Mouse (Mus musculus) MEL (cell line): Measurements from ENCODE around the gene Enthd1. TPM values are rescaled to one million over a fixed set of nuclear protein-coding genes. Genes with fewer than 3 reads are reported as not detected.

Experiments
- DNase-seq: peaks from one replicate; pipeline ENCODE4 v3.0.0; 2011; ENCODE audit warnings: low read depth, low spot score
- H3K27ac ChIP-seq: 2 replicates; pipeline ENCODE4 v1.5.1; 2012; ENCODE audit warnings: low read depth, mild to moderate bottlenecking, control low read depth, low read length, moderate library complexity; ENCODE audit not compliant: control insufficient read depth
- H3K27me3 ChIP-seq, 2 experiments: fragments of 150-350 bp in 1 of 2; sonication (generic) in 1 of 2; 2 replicates each; pipeline ENCODE4 v1.6.1; 2012; ENCODE audit warnings: low read length in 2 of 2, mild to moderate bottlenecking in 2 of 2, improper control_type of control experiment in 1 of 2, moderate library complexity in 1 of 2; ENCODE audit not compliant: insufficient read depth in 2 of 2, control insufficient read depth in 1 of 2
- H3K36me3 ChIP-seq, 2 experiments: 2 replicates each; pipeline ENCODE4 v1.6.1; 2012 to 2014; ENCODE audit warnings: low read length in 2 of 2, improper control_type of control experiment in 1 of 2, inconsistent platforms in 1 of 2, mild to moderate bottlenecking in 1 of 2; ENCODE audit not compliant: insufficient read depth in 2 of 2, control insufficient read depth in 1 of 2
- H3K4me1 ChIP-seq, 2 experiments: fragments of 150-350 bp in 1 of 2; sonication (generic) in 1 of 2; 2 replicates each; pipeline ENCODE4 v1.6.1; 2012; ENCODE audit warnings: low read length in 2 of 2, improper control_type of control experiment in 1 of 2, mild to moderate bottlenecking in 1 of 2; ENCODE audit not compliant: insufficient read depth in 2 of 2, control insufficient read depth in 1 of 2
- H3K4me3 ChIP-seq, 2 experiments: fragments of 150-350 bp in 1 of 2; sonication (generic) in 1 of 2; 2 replicates each; pipeline ENCODE4 v1.5.1; 2012; ENCODE audit warnings: low read depth in 2 of 2, low read length in 2 of 2, mild to moderate bottlenecking in 2 of 2, moderate library complexity in 2 of 2, control low read depth in 1 of 2, improper control_type of control experiment in 1 of 2; ENCODE audit not compliant: control insufficient read depth in 1 of 2, insufficient read depth in 1 of 2
- H3K79me2 ChIP-seq: 2 replicates; pipeline ENCODE4 v1.6.1; 2012; ENCODE audit warnings: mild to moderate bottlenecking, low read length, moderate library complexity; ENCODE audit not compliant: control insufficient read depth, poor library complexity, insufficient read depth
- H3K9ac ChIP-seq: 2 replicates; pipeline ENCODE4 v1.6.1; 2012; ENCODE audit warnings: low read depth, mild to moderate bottlenecking, control low read depth, low read length, moderate library complexity; ENCODE audit not compliant: control insufficient read depth, poor library complexity, severe bottlenecking
- H3K9me3 ChIP-seq: fragments of 150-350 bp; sonication (generic); replicated peaks from 2 replicates; pipeline ENCODE4 v1.6.1; 2012; ENCODE audit warnings: mild to moderate bottlenecking, low read length, improper control_type of control experiment, moderate library complexity; ENCODE audit not compliant: insufficient read depth
- MAFK ChIP-seq: IDR thresholded peaks from 2 replicates; pipeline ENCODE4 v1.6.1; 2011; ENCODE audit warnings: low read depth, mild to moderate bottlenecking, low read length, improper control_type of control experiment, borderline replicate concordance
- MEF2A ChIP-seq: IDR thresholded peaks from 2 replicates; pipeline ENCODE4 v1.6.1; 2014; ENCODE audit warnings: low read depth, mild to moderate bottlenecking, inconsistent platforms, low read length, improper control_type of control experiment; ENCODE audit not compliant: poor library complexity, insufficient replicate concordance, severe bottlenecking; ENCODE audit errors: extremely low read depth
- MYC ChIP-seq: IDR thresholded peaks from 2 replicates; pipeline ENCODE4 v1.6.1; 2011; ENCODE audit warnings: low read depth, mild to moderate bottlenecking, low read length, improper control_type of control experiment, moderate library complexity
- NELFE ChIP-seq: IDR thresholded peaks from 2 replicates; pipeline ENCODE4 v1.6.1; 2011; ENCODE audit warnings: low read depth, low read length, improper control_type of control experiment
- RCOR1 ChIP-seq: IDR thresholded peaks from 2 replicates; pipeline ENCODE4 v1.6.1; 2012; ENCODE audit warnings: low read depth, mild to moderate bottlenecking, inconsistent platforms, low read length, improper control_type of control experiment
- SIN3A ChIP-seq: IDR thresholded peaks from 2 replicates; pipeline ENCODE4 v1.6.1; 2012; ENCODE audit warnings: low read length, improper control_type of control experiment, inconsistent platforms
- SMC3 ChIP-seq: IDR thresholded peaks from 2 replicates; pipeline ENCODE4 v1.6.1; 2011; ENCODE audit warnings: low read depth, low read length, improper control_type of control experiment
- TBP ChIP-seq: IDR thresholded peaks from 2 replicates; pipeline ENCODE4 v1.8.0; 2011; ENCODE audit warnings: low read depth, low read length, improper control_type of control experiment
- USF1 ChIP-seq: IDR thresholded peaks from 2 replicates; pipeline ENCODE4 v1.6.1; 2014; ENCODE audit warnings: low read depth, mild to moderate bottlenecking, inconsistent platforms, low read length, improper control_type of control experiment, moderate library complexity
- USF2 ChIP-seq, 2 experiments: IDR thresholded peaks; 2 replicates each; pipeline ENCODE4 v1.6.1; 2011 to 2012; ENCODE audit warnings: improper control_type of control experiment in 2 of 2, low read length in 2 of 2, borderline replicate concordance in 1 of 2, inconsistent platforms in 1 of 2, low read depth in 1 of 2, mild to moderate bottlenecking in 1 of 2; ENCODE audit not compliant: insufficient read depth in 1 of 2
- ZC3H11A ChIP-seq: IDR thresholded peaks from 2 replicates; pipeline ENCODE4 v1.6.1; 2012; ENCODE audit warnings: low read depth, mild to moderate bottlenecking, inconsistent platforms, low read length, improper control_type of control experiment
- ZKSCAN1 ChIP-seq: IDR thresholded peaks from 2 replicates; pipeline ENCODE4 v1.6.1; 2012; ENCODE audit warnings: low read depth, mild to moderate bottlenecking, inconsistent platforms, low read length, improper control_type of control experiment, moderate library complexity
- polyA plus RNA-seq, 2 experiments: library from polyadenylated mRNA; stranded (reverse) in 1 of 2; unstranded in 1 of 2; fragments of >175 nt in 1 of 2; fragments of >200 nt in 1 of 2; gene quantifications; 2 replicates each; pipeline versions ENCODE4 v1.2.1 to v1.2.4; 2012; ENCODE audit warnings: low replicate concordance in 2 of 2, low read depth in 1 of 2; ENCODE audit not compliant: insufficient read length in 2 of 2, insufficient read depth in 1 of 2, missing spikeins in 1 of 2
- total RNA-seq: library from RNA; depleted of rRNA; stranded (reverse); fragments of 300-350 nt; gene quantifications from 2 replicates; pipeline ENCODE4 v1.2.3, GENCODE M21; 2012

Gene Enthd1
- total and polyA plus RNA-seq, 3 experiments = not detected

DNA sequence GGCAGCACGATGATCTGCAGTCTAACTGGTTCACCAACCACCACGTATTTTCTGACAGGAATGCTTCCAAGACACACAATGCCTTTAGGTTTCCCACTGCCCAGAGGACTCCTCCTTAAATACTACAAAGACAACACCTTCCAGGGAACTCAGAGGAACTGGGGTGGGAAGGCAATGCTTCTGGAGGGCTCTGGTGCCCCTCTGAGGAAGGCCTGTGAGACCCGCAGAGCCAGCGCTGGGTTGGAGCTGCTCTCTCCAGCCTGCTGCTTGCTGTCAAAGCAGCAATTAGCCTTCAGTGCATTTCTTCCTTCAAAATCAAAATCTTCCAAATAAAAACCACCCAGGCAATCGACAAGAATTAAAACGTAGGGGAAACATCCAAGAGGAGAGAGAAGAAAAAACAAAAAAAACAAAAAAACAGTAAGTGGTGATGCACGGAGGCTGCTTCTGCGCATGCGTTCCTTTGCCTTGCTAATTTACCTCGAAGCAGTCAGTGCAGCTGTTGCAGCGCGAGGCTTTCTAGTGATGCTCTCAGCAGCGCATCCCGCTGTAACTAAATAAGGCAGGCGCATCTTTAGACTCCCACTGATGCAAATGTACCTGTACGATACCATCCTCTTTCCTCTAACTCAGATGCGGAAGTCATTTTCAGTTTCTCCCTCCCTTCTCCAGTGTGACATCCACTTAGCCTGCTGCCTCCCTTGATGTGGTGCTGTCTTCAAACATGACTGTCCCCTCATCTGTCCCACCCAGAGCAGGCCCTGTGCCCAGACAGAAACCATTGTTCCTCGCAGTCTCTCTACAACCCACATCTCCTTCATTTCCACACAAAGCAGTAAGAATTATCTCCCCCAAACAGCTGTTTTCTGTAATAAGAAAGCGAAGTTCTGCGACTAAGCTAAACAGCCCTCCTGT, 34.7 kb downstream of the Enthd1 start:
- Histone ChIP-seq H3K9me3 (no peaks in the 10 kb centered on the region), H3K4me3 (no peak overlapping the region), H3K27me3 (peaks cover 0 to 7% of the 10 kb centered on the region in 2 experiments; a peak in 3 of 4 replicates), H3K4me1 (no peaks in the 10 kb centered on the region; a peak in 1 of 4 replicates), H3K9ac (no peak overlapping the region), H3K36me3 (no peaks in the 10 kb centered on the region), H3K79me2 (no peaks in the 10 kb centered on the region), H3K27ac (no peak overlapping the region)
- TF ChIP-seq MEF2A = no peak
- no peak for TF ChIP-seq SMC3
- TF ChIP-seq TBP = no peak
- no peak for TF ChIP-seq MAFK
- TF ChIP-seq ZC3H11A = no peak
- no peak for TF ChIP-seq RCOR1
- no peak for TF ChIP-seq NELFE
- TF ChIP-seq ZKSCAN1 = no peak
- no peak for DNase-seq

DNA sequence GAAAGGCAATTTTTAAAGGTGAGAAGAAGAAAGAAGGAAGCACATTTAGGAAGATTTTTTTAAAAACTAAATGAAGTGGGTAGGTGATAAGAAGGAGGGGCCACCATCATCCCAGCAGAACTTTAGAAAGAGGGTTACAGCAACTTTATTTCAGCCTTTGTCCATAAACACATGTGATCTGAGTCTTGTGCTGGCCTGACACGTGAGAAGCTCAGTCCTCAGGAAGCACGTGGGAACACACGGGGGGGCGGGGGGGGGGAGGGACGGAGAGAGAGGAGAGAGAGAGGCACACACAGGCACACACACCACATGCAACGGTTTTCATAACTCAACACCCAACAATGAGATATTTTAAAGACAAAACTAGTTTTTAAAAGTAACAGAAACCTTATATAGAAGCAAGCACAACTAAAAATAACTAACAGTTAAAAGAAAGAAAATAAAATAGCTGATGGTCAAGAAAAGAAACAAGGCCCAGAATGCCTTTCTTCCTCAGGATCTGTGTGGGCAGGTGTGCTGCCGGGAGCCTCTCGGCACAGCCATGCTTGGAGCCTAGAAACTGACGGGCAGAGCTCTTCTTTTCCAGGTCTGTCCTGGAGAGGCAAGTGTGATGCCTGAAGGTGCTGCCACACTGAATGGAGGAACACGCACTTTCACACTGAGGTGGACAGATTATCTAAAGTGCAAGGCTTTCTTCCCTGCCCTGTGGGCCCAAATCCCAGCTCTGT, 43.1 kb downstream of the Enthd1 start:
- H3K27me3 ChIP-seq = no peaks in the 10 kb centered on the region; a peak in 1 of 4 replicates
- peaks cover 0 to 12% of the 10 kb centered on the region in 2 experiments; a peak in 2 of 4 replicates for H3K36me3 ChIP-seq
- DNase-seq = no peak
- no peak overlapping the region for H3K27ac ChIP-seq
- H3K9me3 ChIP-seq = no peaks in the 10 kb centered on the region
- H3K79me2 ChIP-seq = no peaks in the 10 kb centered on the region; the same call in 1 of the 2 replicates
- TF ChIP-seq USF1 (peak; percentile 33; the same call in 1 of the 2 replicates), MYC (no peak), USF2 (IDR thresholded peaks at IDR 0.05; ENCODE audit: borderline replicate concordance in 1 of 2, insufficient read depth in 1 of 2, low read depth in 1 of 2, low read length in 2 of 2) (no peak), ZKSCAN1 (no peak), SMC3 (no peak), SIN3A (no peak)
- H3K4me1 ChIP-seq = peaks cover 0 to 16% of the 10 kb centered on the region in 2 experiments; a peak in 3 of 4 replicates
- H3K4me3 ChIP-seq = no peak overlapping the region
- no peak overlapping the region for H3K9ac ChIP-seq
